Mouse (Mus musculus): ENCODE measurements around the gene Unc79.

DNA sequence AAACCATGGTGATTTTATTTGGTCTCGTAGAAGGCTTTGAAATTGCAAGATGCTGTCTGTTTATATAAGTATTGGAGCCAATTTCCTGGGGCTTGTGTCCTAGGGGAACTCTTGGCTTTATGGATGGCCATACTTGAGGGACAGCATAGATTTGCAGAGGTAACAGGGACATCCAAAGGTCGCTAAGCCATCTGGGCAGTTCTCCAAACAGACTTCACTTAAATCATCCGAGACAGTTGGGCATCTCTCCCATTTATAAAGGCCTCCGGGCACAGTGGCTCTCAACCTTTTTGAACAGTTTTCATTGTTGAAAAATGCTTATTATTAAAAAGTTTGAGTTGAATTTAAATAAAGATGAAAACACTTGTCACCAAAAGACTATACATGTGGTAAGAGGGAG is 59.8 kb downstream of the Unc79 start:
- TF ChIP-seq CTCF (conservative IDR thresholded peaks at IDR 0.05; ENCODE audit: insufficient read depth, insufficient read length, low read depth, low read length) (no peak), POLR2A (IDR thresholded peaks at IDR 0.05; ENCODE audit: low read depth, low read length) (no peak)
